Mouse (Mus musculus) MEL (cell line): ENCODE results near the gene Ptpn14. TPM values are rescaled to one million over a fixed set of nuclear protein-coding genes. Genes with fewer than 3 reads are reported as not detected.

Experiments used
- DNase-seq: peaks from one replicate; pipeline ENCODE4 v3.0.0; 2011; ENCODE audit warnings: low read depth, low spot score
- H3K27ac ChIP-seq: 2 replicates; pipeline ENCODE4 v1.5.1; 2012; ENCODE audit warnings: low read depth, mild to moderate bottlenecking, control low read depth, low read length, moderate library complexity; ENCODE audit not compliant: control insufficient read depth
- H3K27me3 ChIP-seq, 2 experiments: fragments of 150-350 bp in 1 of 2; sonication (generic) in 1 of 2; 2 replicates each; pipeline ENCODE4 v1.6.1; 2012; ENCODE audit warnings: low read length in 2 of 2, mild to moderate bottlenecking in 2 of 2, improper control_type of control experiment in 1 of 2, moderate library complexity in 1 of 2; ENCODE audit not compliant: insufficient read depth in 2 of 2, control insufficient read depth in 1 of 2
- H3K36me3 ChIP-seq, 2 experiments: 2 replicates each; pipeline ENCODE4 v1.6.1; 2012 to 2014; ENCODE audit warnings: low read length in 2 of 2, improper control_type of control experiment in 1 of 2, inconsistent platforms in 1 of 2, mild to moderate bottlenecking in 1 of 2; ENCODE audit not compliant: insufficient read depth in 2 of 2, control insufficient read depth in 1 of 2
- H3K4me1 ChIP-seq, 2 experiments: fragments of 150-350 bp in 1 of 2; sonication (generic) in 1 of 2; 2 replicates each; pipeline ENCODE4 v1.6.1; 2012; ENCODE audit warnings: low read length in 2 of 2, improper control_type of control experiment in 1 of 2, mild to moderate bottlenecking in 1 of 2; ENCODE audit not compliant: insufficient read depth in 2 of 2, control insufficient read depth in 1 of 2
- H3K4me3 ChIP-seq, 2 experiments: fragments of 150-350 bp in 1 of 2; sonication (generic) in 1 of 2; 2 replicates each; pipeline ENCODE4 v1.5.1; 2012; ENCODE audit warnings: low read depth in 2 of 2, low read length in 2 of 2, mild to moderate bottlenecking in 2 of 2, moderate library complexity in 2 of 2, control low read depth in 1 of 2, improper control_type of control experiment in 1 of 2; ENCODE audit not compliant: control insufficient read depth in 1 of 2, insufficient read depth in 1 of 2
- H3K79me2 ChIP-seq: 2 replicates; pipeline ENCODE4 v1.6.1; 2012; ENCODE audit warnings: mild to moderate bottlenecking, low read length, moderate library complexity; ENCODE audit not compliant: control insufficient read depth, poor library complexity, insufficient read depth
- H3K9ac ChIP-seq: 2 replicates; pipeline ENCODE4 v1.6.1; 2012; ENCODE audit warnings: low read depth, mild to moderate bottlenecking, control low read depth, low read length, moderate library complexity; ENCODE audit not compliant: control insufficient read depth, poor library complexity, severe bottlenecking
- H3K9me3 ChIP-seq: fragments of 150-350 bp; sonication (generic); replicated peaks from 2 replicates; pipeline ENCODE4 v1.6.1; 2012; ENCODE audit warnings: mild to moderate bottlenecking, low read length, improper control_type of control experiment, moderate library complexity; ENCODE audit not compliant: insufficient read depth
- BHLHE40 ChIP-seq: IDR thresholded peaks from 2 replicates; pipeline ENCODE4 v1.6.1; 2012; ENCODE audit warnings: low read depth, mild to moderate bottlenecking, inconsistent platforms, low read length, improper control_type of control experiment, borderline replicate concordance
- CHD1 ChIP-seq: IDR thresholded peaks from 2 replicates; pipeline ENCODE4 v1.6.1; 2012; ENCODE audit warnings: low read depth, mild to moderate bottlenecking, inconsistent platforms, low read length, improper control_type of control experiment
- CHD2 ChIP-seq: IDR thresholded peaks from 2 replicates; pipeline ENCODE4 v1.6.1; 2011; ENCODE audit warnings: low read length, improper control_type of control experiment
- GABPA ChIP-seq: IDR thresholded peaks from 2 replicates; pipeline ENCODE4 v1.6.1; 2012; ENCODE audit warnings: low read depth, mild to moderate bottlenecking, inconsistent platforms, low read length, improper control_type of control experiment, moderate library complexity
- JUND ChIP-seq: IDR thresholded peaks from 2 replicates; pipeline ENCODE4 v1.6.1; 2011; ENCODE audit warnings: low read depth, mild to moderate bottlenecking, improper control_type of control experiment, low read length
- KAT2A ChIP-seq: conservative IDR thresholded peaks from 2 replicates; pipeline ENCODE4 v1.6.1; 2012; ENCODE audit warnings: low read depth, low read length, improper control_type of control experiment, inconsistent platforms
- MAFK ChIP-seq: IDR thresholded peaks from 2 replicates; pipeline ENCODE4 v1.6.1; 2011; ENCODE audit warnings: low read depth, mild to moderate bottlenecking, low read length, improper control_type of control experiment, borderline replicate concordance
- MYB ChIP-seq: IDR thresholded peaks from 2 replicates; pipeline ENCODE4 v1.6.1; 2011; ENCODE audit warnings: mild to moderate bottlenecking, low read depth, low read length, improper control_type of control experiment
- NELFE ChIP-seq: IDR thresholded peaks from 2 replicates; pipeline ENCODE4 v1.6.1; 2011; ENCODE audit warnings: low read depth, low read length, improper control_type of control experiment
- POLR2AphosphoS2 ChIP-seq: IDR thresholded peaks from 2 replicates; pipeline ENCODE4 v1.6.1; 2011; ENCODE audit warnings: low read length, improper control_type of control experiment
- SIN3A ChIP-seq: IDR thresholded peaks from 2 replicates; pipeline ENCODE4 v1.6.1; 2012; ENCODE audit warnings: low read length, improper control_type of control experiment, inconsistent platforms
- SMC3 ChIP-seq: IDR thresholded peaks from 2 replicates; pipeline ENCODE4 v1.6.1; 2011; ENCODE audit warnings: low read depth, low read length, improper control_type of control experiment
- TAL1 ChIP-seq: IDR thresholded peaks from 2 replicates; pipeline ENCODE4 v1.6.1; 2012; ENCODE audit warnings: mild to moderate bottlenecking, inconsistent platforms, low read length, moderate library complexity, mixed read lengths
- TBP ChIP-seq: IDR thresholded peaks from 2 replicates; pipeline ENCODE4 v1.8.0; 2011; ENCODE audit warnings: low read depth, low read length, improper control_type of control experiment
- TCF12 ChIP-seq: IDR thresholded peaks from 2 replicates; pipeline ENCODE4 v1.6.1; 2014; ENCODE audit warnings: low read depth, mild to moderate bottlenecking, inconsistent platforms, low read length, improper control_type of control experiment, moderate library complexity
- USF1 ChIP-seq: IDR thresholded peaks from 2 replicates; pipeline ENCODE4 v1.6.1; 2014; ENCODE audit warnings: low read depth, mild to moderate bottlenecking, inconsistent platforms, low read length, improper control_type of control experiment, moderate library complexity
- ZC3H11A ChIP-seq: IDR thresholded peaks from 2 replicates; pipeline ENCODE4 v1.6.1; 2012; ENCODE audit warnings: low read depth, mild to moderate bottlenecking, inconsistent platforms, low read length, improper control_type of control experiment
- ZMIZ1 ChIP-seq: IDR thresholded peaks from 2 replicates; pipeline ENCODE4 v1.6.1; 2012; ENCODE audit warnings: low read depth, mild to moderate bottlenecking, inconsistent platforms, low read length, improper control_type of control experiment, moderate library complexity
- polyA plus RNA-seq, 2 experiments: library from polyadenylated mRNA; stranded (reverse) in 1 of 2; unstranded in 1 of 2; fragments of >175 nt in 1 of 2; fragments of >200 nt in 1 of 2; gene quantifications; 2 replicates each; pipeline versions ENCODE4 v1.2.1 to v1.2.4; 2012; ENCODE audit warnings: low replicate concordance in 2 of 2, low read depth in 1 of 2; ENCODE audit not compliant: insufficient read length in 2 of 2, insufficient read depth in 1 of 2, missing spikeins in 1 of 2
- total RNA-seq: library from RNA; depleted of rRNA; stranded (reverse); fragments of 300-350 nt; gene quantifications from 2 replicates; pipeline ENCODE4 v1.2.3, GENCODE M21; 2012

Gene Ptpn14
- total and polyA plus RNA-seq, 3 experiments = 0.62 to 1.0 TPM; not detected in 1

DNA sequence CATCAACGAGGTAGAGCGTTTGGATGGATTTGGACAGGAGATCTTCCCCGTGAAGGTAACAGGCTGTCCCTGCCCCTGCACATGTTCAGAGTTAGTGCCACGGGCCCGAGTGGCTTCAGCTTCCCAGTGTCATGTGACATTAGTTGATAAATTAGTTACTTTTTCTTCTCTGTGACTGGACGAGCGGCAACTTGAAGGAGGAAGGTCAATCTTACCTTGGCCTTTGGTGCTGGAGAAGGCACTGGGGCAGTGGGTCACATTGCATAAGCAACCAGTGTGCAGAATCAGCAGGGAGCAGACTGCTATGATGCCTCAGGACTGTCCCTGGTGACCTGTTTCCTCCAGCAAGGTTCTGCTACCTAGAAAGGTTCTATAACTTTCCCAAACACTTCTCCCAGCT is 105.3 kb downstream of the Ptpn14 start:
- TF ChIP-seq POLR2AphosphoS2 (no peak), MAFK (no peak), CHD2 (no peak), MYB (no peak), BHLHE40 (no peak), TBP (no peak), USF1 (no peak), TAL1 (no peak), KAT2A (no peak), ZC3H11A (no peak), SIN3A (no peak), ZMIZ1 (no peak)
- TF ChIP-seq, all 39 proteins: peak for 0
- Histone ChIP-seq H3K27me3 (no peaks in the 10 kb centered on the region), H3K4me1 (no peaks in the 10 kb centered on the region), H3K36me3 (no peaks in the 10 kb centered on the region), H3K79me2 (no peaks in the 10 kb centered on the region), H3K4me3 (no peak overlapping the region), H3K9ac (no peak overlapping the region), H3K27ac (no peak overlapping the region), H3K9me3 (no peaks in the 10 kb centered on the region)
- no peak for DNase-seq

DNA sequence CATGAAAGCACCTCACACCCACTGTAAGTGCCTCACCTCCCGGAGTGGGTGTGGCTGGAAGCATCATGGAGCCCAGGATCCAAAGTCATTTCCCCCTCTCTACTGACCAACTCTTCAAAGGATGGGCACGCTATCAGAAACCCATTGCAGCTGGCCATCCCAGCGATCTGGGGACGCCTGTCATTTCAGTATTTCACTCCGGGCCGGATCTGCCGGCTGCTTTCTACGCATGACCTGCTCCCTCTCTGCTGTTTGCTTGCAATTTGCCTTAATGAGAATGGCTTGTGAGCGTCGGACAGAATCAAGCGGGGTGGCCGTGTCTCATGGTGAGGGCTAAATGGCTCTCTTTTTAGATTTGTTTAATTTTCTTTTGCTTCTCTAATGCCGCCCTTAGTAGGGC is 106.1 kb downstream of the Ptpn14 start:
- Histone ChIP-seq H3K4me1 (no peaks in the 10 kb centered on the region), H3K27me3 (no peaks in the 10 kb centered on the region), H3K9ac (no peak overlapping the region), H3K9me3 (no peaks in the 10 kb centered on the region), H3K79me2 (no peaks in the 10 kb centered on the region), H3K27ac (no peak overlapping the region), H3K4me3 (no peak overlapping the region), H3K36me3 (no peaks in the 10 kb centered on the region)
- no peak for DNase-seq
- TF ChIP-seq SMC3 (no peak), JUND (no peak), CHD1 (no peak), TCF12 (no peak), GABPA (no peak), NELFE (no peak)
